Mouse (Mus musculus) adrenal gland, postnatal 14 days (tissue): ENCODE measurements at regions not wholly inside any gene's neighbourhood (a gene's known extent, or its start where the extent isn't known, plus 50 kb on each side); places are given as distances from the start of the nearest gene placed in this dataset.

Experiments
- DNase-seq: peaks from one replicate; pipeline ENCODE4 v3.0.0; 2021; ENCODE audit warnings: mixed read lengths

DNA sequence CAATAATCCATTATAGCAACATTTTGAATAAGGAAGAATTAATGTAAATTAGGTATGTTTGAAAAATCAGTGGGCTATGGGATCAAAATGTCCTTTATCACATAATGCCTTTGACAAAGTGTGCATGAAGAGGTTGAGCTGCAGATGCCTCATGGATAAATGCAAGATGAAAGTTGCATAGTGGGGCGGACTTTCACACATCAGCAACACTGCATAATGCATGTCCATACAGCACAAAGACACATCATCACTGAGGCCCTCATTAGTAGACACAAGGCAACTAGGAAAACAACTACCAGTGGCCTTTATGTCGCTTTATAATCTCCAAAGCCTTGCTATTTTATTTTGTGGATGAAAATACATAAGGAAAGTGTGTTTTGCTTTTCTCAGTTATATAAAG lies 105.8 kb upstream of the Rap2b start:
- DNase-seq: no peak

- DNase-seq: peak; percentile 47
Observed at GRCm38 (mm10) chr3:61268453-61269335, 92.7 kb upstream of the Rap2b start.

DNA sequence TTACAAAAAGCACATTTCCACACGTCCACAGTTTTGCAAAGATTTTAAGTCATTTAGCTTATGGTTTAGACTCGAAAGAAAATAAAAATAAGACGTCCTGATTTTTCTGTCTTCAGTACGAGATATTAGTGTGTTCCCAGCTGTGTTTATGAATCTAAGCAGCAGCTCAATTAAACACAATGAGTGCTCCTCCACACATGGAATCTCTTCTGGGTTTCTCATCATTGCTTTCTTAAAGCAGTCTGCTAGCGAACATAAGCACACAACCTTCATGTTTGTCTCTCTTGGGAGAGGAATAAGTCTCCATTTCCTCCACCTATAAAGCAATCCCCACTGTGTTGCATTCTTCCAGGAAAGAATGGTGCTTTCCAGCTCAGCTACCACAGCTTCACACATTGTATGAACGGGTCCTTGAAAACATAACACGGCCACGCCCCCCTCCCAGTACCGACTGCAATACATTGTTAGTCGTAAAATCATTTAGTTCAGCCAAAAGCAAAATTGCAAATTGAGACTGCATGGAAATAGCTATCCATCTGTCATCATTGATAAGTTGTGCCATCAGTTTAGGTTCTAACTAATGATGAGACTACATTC lies 75.4 kb upstream of the Rap2b start:
- no peak for DNase-seq

DNA sequence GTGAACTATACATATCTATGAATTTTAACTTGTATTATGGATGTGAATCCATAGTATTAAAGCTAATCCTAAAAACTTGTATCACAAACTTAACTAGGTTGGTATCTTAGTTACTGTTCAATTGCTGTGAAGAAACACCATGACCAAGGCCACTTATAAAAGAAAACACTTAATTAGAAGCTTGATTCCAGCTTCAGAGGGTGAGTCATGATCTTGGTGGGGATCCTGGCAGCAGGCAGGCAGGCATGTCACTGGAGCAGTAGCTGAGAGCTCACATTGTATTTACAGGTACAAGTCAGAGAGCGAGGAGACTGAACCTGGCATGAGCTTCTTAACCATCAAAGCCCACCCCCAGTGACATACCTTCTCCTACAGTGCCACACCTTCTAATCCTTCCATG lies 73.2 kb upstream of the Rap2b start:
- no peak for DNase-seq

DNA sequence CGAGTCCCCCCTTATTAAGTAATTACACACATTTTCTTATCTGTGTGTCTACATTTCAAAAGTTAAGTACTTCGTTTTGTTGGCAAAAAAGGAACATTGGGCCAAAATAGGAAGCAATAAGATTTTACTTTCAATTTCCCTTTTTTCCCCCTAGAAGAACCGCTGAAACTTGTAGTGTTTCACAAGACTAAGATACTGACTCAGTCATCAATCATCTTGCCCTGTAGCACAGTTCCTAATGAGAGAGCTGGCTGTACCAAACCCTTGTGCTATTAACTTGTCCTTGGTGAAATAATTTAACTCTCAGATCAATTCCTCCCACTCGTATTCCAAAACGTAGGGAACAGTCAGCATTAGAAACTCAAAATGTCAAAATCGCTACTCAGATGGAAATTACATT lies 66.6 kb upstream of the Rap2b start:
- no peak for DNase-seq

DNA sequence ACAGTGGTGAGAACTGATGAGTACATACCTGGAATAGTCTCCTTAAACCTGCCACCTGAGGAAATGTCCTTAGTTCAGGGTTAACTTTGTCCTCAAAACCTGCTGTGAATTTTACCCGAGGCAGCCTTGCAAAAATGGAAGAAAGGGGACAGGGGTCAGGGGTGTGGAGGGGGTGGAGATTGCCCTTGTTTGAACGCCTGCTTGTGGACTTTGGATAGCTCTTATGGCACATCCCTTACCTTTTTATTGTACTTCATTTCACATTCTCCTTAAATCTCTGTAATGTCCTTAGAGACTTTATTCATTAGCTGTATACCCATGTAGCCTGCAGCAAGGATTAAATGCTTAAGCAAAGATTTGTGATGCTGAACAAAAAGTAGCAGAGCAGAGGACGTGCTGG lies 64.1 kb upstream of the Rap2b start:
- DNase-seq: no peak

DNA sequence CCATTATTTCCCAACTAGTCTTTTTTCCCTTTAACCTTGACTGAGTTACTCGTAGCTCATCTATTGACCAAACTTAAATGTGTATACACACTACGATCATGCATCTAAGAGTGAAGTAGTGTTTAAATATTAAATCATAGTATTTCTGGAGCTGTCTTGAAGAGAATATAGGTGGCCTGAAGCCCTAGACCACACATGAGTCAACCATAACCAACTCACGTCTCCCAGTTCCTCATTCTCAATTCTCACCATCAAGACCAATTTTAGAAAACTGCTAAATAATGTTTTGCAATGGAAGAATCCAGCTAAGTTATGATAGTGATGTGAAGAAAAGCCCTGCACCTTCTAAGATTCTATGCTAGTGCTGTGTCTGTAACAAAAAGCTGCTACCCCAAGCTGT lies 59.2 kb upstream of the Rap2b start:
- no peak for DNase-seq

GRCm38 (mm10) chr3:61303485-61303884 lies 58.0 kb upstream of the Rap2b start:
- no peak for DNase-seq

- no peak for DNase-seq
Observed at GRCm38 (mm10) chr3:61306306-61306705, 55.1 kb upstream of the Rap2b start.

DNA sequence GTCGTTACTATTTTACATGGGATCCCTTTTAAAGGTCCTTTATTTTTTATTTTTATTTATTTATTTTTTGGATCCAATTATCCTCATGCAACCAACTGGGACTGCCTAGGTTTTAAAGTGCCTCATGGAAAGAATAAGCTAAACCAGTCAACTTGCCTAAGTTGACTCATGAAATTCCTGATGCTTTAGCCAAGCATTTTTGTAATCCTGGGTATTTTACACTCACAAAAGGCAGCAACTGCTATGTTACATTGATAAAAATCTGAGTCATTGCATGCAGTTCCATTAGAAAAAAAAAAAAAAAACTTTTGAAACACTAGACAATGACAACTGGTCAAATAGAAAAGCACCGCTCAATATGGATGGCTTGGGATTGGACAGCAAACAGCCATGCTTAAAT lies 52.7 kb upstream of the Rap2b start:
- DNase-seq: no peak

- DNase-seq: no peak
Observed at GRCm38 (mm10) chr3:61309197-61309596, 52.2 kb upstream of the Rap2b start.
